Mouse (Mus musculus): ENCODE data around the gene Larp1b.
A peak's percentile ranks its signal among the peaks of the same experiment; 100 is the strongest.

Gene Larp1b

GRCm38 (mm10) chr3:41021980-41022379 lies 72.4 kb downstream of the Larp1b start:
- DNase-seq (ENCODE audit: low spot score in 2 of 2), result peak; percentile 25 to 55

- no peak for DNase-seq (ENCODE audit: low spot score in 2 of 2)
These were observed 81.1 kb downstream of the Larp1b start for GRCm38 (mm10) chr3:41030705-41031104.

GRCm38 (mm10) chr3:41031286-41032210 lies 81.9 kb downstream of the Larp1b start:
- DNase-seq (ENCODE audit: low spot score in 2 of 2), result no peak

- DNase-seq (ENCODE audit: low spot score in 2 of 2), result no peak
These were observed 88.8 kb downstream of the Larp1b start for GRCm38 (mm10) chr3:41038297-41038916.

GRCm38 (mm10) chr3:41041241-41041640 lies 91.6 kb downstream of the Larp1b start:
- DNase-seq (ENCODE audit: low spot score in 2 of 2), result no peak

GRCm38 (mm10) chr3:41042195-41042938 lies 92.7 kb downstream of the Larp1b start:
- peak in 1 of 2 experiments; percentile 23 for DNase-seq (ENCODE audit: low spot score in 2 of 2)

GRCm38 (mm10) chr3:41043756-41044354 lies 94.2 kb downstream of the Larp1b start:
- no peak for DNase-seq (ENCODE audit: low spot score in 2 of 2)

GRCm38 (mm10) chr3:41047838-41048237 lies 98.2 kb downstream of the Larp1b start:
- no peak for DNase-seq (ENCODE audit: low spot score in 2 of 2)

- DNase-seq (ENCODE audit: low spot score in 2 of 2), result no peak
These were observed 103.7 kb downstream of the Larp1b start for GRCm38 (mm10) chr3:41053334-41053733.

- DNase-seq (ENCODE audit: low spot score in 2 of 2), result peak; percentile 65 to 80
These were observed 108.8 kb downstream of the Larp1b start for GRCm38 (mm10) chr3:41058395-41058794.

- peak; percentile 8 to 16 for DNase-seq (ENCODE audit: low spot score in 2 of 2)
These were observed 109.6 kb downstream of the Larp1b start for GRCm38 (mm10) chr3:41059249-41059648.

- peak; percentile 11 to 40 for DNase-seq (ENCODE audit: low spot score in 2 of 2)
These were observed 112.4 kb downstream of the Larp1b start for GRCm38 (mm10) chr3:41061831-41062565.

GRCm38 (mm10) chr3:41062758-41063157 lies 113.1 kb downstream of the Larp1b start:
- no peak for DNase-seq (ENCODE audit: low spot score in 2 of 2)

GRCm38 (mm10) chr3:41065320-41065719 lies 115.7 kb downstream of the Larp1b start:
- DNase-seq (ENCODE audit: low spot score in 2 of 2), result no peak

GRCm38 (mm10) chr3:41070519-41070918 lies 120.9 kb downstream of the Larp1b start:
- no peak for DNase-seq (ENCODE audit: low spot score in 2 of 2)

GRCm38 (mm10) chr3:41075376-41075775 lies 125.7 kb downstream of the Larp1b start:
- DNase-seq (ENCODE audit: low spot score in 2 of 2), result no peak

- no peak for DNase-seq (ENCODE audit: low spot score in 2 of 2)
These were observed 129.0 kb downstream of the Larp1b start for GRCm38 (mm10) chr3:41078673-41079072.

- no peak for DNase-seq (ENCODE audit: low spot score in 2 of 2)
These were observed 131.1 kb downstream of the Larp1b start for GRCm38 (mm10) chr3:41080724-41081123.

- no peak for DNase-seq (ENCODE audit: low spot score in 2 of 2)
These were observed 132.1 kb downstream of the Larp1b start for GRCm38 (mm10) chr3:41081474-41082301.

- DNase-seq (ENCODE audit: low spot score in 2 of 2), result no peak
These were observed 132.9 kb downstream of the Larp1b start for GRCm38 (mm10) chr3:41082520-41082884.

Measured in frontal cortex, postnatal 36 days (tissue).